Mouse (Mus musculus) layer of hippocampus, adult 8-10 months (tissue): ENCODE results near the gene Prmt2. TPM values are rescaled to one million over a fixed set of nuclear protein-coding genes. Genes with fewer than 3 reads are reported as not detected.

Source experiments
- DNase-seq, 2 experiments: peaks; one replicate each; pipeline ENCODE4 v3.0.0; 2022; ENCODE audit warnings: low spot score in 2 of 2
- total RNA-seq, 4 experiments: library from RNA; stranded (reverse); gene quantifications; 2 replicates each; pipeline ENCODE4 v1.2.4; 2022

Gene Prmt2
- 10 to 100 TPM; 63.9 to 78.1 (median 75.3) TPM for total RNA-seq

GRCm38 (mm10) chr10:76237341-76238225 lies at the start of gene Prmt2:
Prmt2 (minus strand) TSS chr10:76237865.
- peak; percentile 79 to 90 for DNase-seq

GRCm38 (mm10) chr10:76278541-76279097 lies 41.0 kb upstream of the Prmt2 start:
- DNase-seq: no peak

- no peak for DNase-seq
Measured at GRCm38 (mm10) chr10:76275256-76275655, 37.6 kb upstream of the Prmt2 start.

- no peak for DNase-seq
Measured at GRCm38 (mm10) chr10:76271238-76271637, 33.6 kb upstream of the Prmt2 start.

- no peak for DNase-seq
Measured at GRCm38 (mm10) chr10:76262431-76262830, 24.8 kb upstream of the Prmt2 start.

- no peak for DNase-seq
Measured at GRCm38 (mm10) chr10:76261447-76261846, 23.8 kb upstream of the Prmt2 start.

- DNase-seq: peak in 1 of 2 experiments; percentile 37
Measured at GRCm38 (mm10) chr10:76260358-76261059, 22.8 kb upstream of the Prmt2 start.

GRCm38 (mm10) chr10:76259566-76260232 lies 22.0 kb upstream of the Prmt2 start:
- DNase-seq: no peak

GRCm38 (mm10) chr10:76257719-76258390 lies 20.2 kb upstream of the Prmt2 start:
- DNase-seq: no peak

GRCm38 (mm10) chr10:76257231-76257630 lies 19.6 kb upstream of the Prmt2 start:
- DNase-seq: no peak

GRCm38 (mm10) chr10:76255617-76256016 lies 18.0 kb upstream of the Prmt2 start:
- no peak for DNase-seq

GRCm38 (mm10) chr10:76253536-76253935 lies 15.9 kb upstream of the Prmt2 start, which contains the start of gene S100b:
S100b (plus strand) TSS chr10:76253853.
- peak; percentile 38 to 59 for DNase-seq

GRCm38 (mm10) chr10:76253079-76253478 lies 15.4 kb upstream of the Prmt2 start:
- no peak for DNase-seq

- no peak for DNase-seq
Measured at GRCm38 (mm10) chr10:76250870-76251269, 13.2 kb upstream of the Prmt2 start.

- no peak for DNase-seq
Measured at GRCm38 (mm10) chr10:76248647-76248968, 10.9 kb upstream of the Prmt2 start.

- no peak for DNase-seq
Measured at GRCm38 (mm10) chr10:76247960-76248646, 10.4 kb upstream of the Prmt2 start.

GRCm38 (mm10) chr10:76246601-76247000 lies 8.9 kb upstream of the Prmt2 start:
- DNase-seq: no peak

- DNase-seq: no peak
Measured at GRCm38 (mm10) chr10:76245106-76245505, 7.4 kb upstream of the Prmt2 start.

- no peak for DNase-seq
Measured at GRCm38 (mm10) chr10:76239401-76239800, 1.7 kb upstream of the Prmt2 start.

GRCm38 (mm10) chr10:76229627-76230026 lies 8.0 kb downstream of the Prmt2 start:
- no peak for DNase-seq
